Mouse (Mus musculus): ENCODE measurements at regions not wholly inside any gene's neighbourhood (a gene's known extent, or its start where the extent isn't known, plus 50 kb on each side); places are given as distances from the start of the nearest gene placed in this dataset.
A peak's percentile ranks its signal among the peaks of the same experiment; 100 is the strongest.

DNA sequence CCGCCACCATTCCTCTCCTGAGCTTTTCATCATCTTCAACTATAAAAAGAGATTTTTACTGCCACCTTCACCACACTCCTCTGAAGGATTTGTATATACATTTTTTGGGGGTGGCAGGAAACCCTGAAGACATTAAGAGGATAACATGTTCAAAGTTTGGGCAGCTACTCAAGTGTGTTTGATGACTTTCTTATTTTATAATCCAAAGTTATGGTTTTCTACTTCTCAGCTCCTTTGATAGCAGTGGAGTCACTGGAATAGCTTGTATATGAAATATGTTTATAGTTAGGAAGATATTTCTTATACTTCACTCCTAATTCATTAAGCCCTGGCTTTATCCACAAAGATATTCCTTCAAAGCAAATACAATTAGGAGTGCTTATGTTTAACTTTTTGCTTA lies 229.5 kb upstream of the Lcorl start:
- no peak for DNase-seq

GRCm38 (mm10) chr5:46083293-46083692 lies 225.9 kb upstream of the Lcorl start:
- no peak for DNase-seq

DNA sequence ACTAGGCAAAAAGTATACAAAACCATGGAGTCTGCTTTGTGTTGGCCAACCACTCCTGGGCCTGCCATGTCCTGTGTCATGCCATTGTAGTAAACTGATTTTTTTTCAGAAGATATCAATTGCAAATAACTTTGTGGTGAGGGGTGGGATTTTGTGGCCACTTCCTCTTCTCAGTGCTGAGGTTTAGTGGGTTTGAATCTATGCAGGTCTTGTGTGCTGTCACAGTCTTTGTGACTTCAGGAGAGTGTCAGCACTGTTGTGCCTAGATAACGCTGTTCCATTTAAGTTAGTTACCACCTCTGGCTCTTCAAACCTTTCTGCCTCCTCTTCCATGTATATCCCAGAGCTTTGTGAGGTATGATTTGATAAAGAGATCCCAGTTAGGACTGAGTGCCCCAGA lies 216.3 kb upstream of the Lcorl start:
- DNase-seq, result no peak

DNA sequence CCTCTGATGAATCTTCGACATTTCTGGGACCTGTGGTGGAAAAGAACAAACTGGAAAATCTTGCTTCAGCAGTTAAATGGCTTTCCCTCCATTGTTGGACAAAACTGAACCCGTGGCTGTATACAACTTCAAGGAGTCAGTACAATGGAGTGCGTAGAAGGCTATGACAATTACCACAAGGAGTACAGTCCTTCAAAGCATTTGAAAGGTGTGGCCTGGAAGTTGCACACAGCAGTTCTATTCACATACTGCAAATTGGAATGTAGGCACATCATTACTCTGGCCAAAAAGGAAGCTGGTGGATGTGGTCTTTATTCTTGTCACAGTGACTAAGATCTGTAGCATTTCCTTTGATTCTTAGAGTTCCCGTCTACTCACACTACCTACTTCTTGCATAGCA lies 215.7 kb upstream of the Lcorl start:
- DNase-seq, result no peak

DNA sequence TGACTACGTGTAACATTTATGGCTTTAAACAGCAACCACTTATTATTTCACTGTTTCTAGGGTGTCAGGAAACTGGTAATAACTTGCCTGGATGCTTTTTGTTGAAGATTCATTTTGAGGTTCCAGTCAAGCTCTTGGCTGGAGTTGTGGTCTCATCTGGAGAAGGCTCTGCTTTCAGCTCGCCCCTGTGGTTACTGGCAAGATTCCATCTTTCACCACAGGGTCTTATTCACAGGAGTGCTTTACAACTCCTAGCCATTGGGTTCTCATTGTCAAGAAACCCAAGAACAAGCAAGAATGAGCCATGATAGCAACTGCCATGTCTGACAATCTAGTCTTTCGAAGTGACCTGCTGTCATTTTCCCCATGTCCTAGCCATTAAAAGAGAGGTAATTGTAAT lies 202.5 kb upstream of the Lcorl start:
- DNase-seq, result no peak

DNA sequence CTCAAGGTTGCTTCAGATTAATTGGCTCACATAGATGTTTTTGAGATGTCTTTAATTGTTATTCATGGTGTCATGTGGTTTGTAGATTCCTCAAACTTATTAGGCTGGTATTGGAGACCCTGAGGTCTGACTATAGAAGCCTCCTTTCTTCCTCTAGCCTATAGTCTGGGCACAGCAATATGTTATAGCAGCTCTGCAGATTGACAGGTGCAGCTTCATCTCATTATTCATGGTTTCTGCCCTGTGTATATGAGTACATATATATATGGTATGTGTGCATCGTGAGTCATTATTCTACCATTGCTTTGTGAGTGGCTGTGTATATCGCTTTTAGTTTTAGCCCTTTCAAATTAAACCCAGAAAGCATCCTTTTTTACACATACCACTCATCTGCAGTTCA lies 197.4 kb upstream of the Lcorl start:
- no peak for DNase-seq

DNA sequence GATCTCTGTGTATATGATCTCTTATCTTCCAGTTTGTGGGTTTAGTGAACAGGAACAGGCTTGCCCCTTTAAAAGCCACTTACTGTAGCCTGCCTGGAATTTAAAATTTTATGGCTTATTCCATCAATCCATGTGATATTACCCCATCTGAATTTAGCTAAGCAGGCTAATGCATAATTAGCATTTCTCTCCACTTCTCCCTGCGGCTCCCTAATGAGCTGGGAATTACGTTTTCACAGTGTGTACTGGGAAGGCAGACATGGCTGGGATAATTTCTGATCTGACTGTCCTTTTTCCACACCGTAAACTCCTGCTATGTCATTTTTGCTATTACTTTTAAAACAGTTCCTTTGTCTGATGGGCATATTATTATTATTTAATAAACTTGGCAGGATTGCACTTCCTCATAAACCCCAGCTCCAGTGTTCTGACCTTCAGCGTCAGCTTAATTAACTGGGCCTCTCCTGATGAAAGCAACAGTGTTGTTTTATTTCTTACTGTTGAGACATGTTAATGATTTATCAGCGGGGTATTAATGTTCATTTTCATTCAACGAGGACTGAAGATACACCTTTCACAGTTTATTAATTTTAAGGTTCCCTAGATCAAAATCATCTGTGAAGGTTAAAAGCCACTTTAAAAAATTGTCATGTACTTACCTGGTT lies 185.4 kb upstream of the Lcorl start:
- no peak for DNase-seq

GRCm38 (mm10) chr5:46033008-46033676 lies 175.7 kb upstream of the Lcorl start:
- DNase-seq, result no peak

DNA sequence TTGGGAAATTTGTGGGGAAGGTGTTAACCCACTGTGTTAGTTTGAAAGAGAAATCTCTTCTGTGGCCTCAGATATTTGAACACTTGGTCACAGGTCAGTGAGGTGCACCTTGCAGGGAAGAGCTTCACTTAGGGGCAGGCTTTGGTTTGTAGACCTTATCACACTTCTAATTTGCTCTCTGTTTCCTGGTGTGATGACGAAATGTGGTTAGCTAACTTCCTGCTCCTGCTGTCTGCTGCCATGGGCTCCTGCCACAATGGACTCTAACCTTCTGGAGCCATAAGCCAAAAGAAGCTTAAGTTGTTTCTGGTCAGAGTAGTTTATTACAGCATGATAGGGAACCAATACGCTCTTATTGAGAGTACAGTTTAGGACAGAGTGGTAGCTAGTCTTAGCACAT lies 174.8 kb upstream of the Lcorl start:
- no peak for DNase-seq

- no peak for DNase-seq
These were observed 166.7 kb upstream of the Lcorl start for GRCm38 (mm10) chr5:46024138-46024537.

DNA sequence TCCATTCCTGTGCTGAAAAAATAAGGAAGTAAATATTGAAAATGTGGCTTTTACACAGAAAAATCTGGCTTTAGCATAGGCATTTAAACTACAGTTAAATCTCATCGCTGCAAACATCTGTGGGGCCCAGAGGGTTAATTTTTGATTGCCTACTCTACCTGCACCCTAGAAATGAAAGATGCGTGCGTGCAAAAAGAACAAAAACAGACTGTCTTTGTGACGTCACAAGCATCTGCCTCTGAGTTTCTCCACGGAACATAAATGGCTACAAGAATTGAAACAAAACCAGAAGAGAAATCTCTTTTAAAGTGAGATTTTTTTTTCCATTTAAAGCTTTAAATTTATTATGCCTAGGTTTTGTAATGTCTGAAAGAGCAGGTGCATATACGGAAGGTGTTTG lies 166.0 kb upstream of the Lcorl start:
- DNase-seq, result no peak

DNA sequence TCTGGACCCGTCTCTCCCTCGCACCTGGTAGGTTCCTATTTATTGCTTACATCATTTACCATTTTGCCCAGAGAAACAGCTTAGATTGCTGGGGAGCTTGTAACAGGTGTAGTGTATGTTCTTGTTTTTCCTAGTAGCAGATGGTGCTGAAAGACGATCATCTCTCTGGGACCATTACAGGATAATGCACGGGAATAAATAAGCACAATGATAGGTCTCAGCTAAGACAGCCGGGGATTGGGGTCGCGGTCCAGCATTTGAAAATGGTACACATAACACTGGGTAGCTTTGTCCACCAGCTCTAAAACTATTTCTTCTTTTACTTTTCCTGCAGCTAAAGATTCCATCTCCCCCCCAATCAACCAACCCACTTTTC lies 164.6 kb upstream of the Lcorl start:
- no peak for DNase-seq

- DNase-seq, result no peak
These were observed 164.1 kb upstream of the Lcorl start for GRCm38 (mm10) chr5:46021398-46022046.

GRCm38 (mm10) chr5:46020175-46020574 lies 162.8 kb upstream of the Lcorl start:
- no peak for DNase-seq

GRCm38 (mm10) chr5:46007446-46007845 lies 150.0 kb upstream of the Lcorl start:
- no peak for DNase-seq

GRCm38 (mm10) chr5:46006691-46007090 lies 149.3 kb upstream of the Lcorl start:
- DNase-seq, result no peak

GRCm38 (mm10) chr5:46006228-46006627 lies 148.8 kb upstream of the Lcorl start:
- no peak for DNase-seq

GRCm38 (mm10) chr5:46005631-46006030 lies 148.2 kb upstream of the Lcorl start:
- DNase-seq, result no peak

DNA sequence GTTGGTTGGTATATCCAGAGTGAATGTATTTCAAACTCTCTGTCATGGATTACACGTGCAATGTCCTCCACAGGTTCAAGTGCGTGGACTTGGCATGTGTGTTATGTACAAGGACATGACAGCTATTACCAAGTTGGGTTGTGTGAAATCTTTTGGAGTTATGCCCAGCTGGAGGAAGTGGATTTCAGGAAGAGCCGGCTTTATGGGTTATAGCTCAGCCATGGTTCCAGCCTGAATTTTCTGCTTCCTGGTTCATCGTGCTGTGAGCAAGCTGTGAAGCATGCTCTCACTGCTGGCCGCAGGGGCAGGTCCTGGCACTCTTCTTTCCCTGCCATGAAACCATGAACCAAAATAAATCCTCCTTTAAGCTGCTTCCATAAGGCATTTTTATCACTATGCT lies 144.6 kb upstream of the Lcorl start:
- DNase-seq, result no peak

DNA sequence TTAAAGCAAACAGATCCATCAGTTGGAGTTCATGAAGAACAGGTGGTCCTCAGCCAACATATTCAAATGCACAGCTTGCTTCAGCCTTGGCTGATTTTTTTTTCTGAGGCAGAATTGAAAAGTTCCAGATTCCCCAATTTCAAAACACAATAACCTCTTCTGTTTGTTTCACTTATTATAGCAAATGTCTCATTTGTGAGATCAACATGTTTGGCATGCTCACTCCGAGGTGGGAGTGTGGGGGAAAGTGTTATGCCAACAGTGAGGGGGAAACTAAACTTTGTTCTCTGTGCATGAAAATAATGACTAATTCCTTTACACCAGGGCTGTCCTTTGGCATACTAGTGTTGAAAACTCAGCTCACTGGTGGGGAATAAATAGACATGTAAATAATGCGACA lies 100.4 kb upstream of the Lcorl start:
- DNase-seq, result no peak

DNA sequence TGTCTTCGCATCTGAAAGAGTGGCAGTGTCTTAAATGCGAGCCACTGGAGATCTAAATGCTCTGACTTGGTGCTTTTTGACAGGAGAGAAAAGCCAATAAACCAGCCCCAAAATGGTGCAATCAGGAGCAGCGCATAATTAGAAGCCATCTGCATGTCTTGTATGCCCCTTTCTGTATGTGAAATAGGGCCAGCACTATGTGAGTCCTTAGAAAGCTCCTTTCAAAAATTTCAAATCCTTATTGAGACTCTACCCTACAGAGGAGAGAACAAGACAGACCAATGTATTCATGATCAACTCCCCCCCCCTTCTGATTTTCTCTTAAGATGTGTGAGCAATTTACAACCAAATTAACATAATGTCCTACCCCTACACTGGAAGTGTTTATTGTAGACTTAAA lies 86.6 kb upstream of the Lcorl start:
- DNase-seq, result no peak

GRCm38 (mm10) chr5:45932970-45933369 lies 75.6 kb upstream of the Lcorl start:
- DNase-seq, result no peak

DNA sequence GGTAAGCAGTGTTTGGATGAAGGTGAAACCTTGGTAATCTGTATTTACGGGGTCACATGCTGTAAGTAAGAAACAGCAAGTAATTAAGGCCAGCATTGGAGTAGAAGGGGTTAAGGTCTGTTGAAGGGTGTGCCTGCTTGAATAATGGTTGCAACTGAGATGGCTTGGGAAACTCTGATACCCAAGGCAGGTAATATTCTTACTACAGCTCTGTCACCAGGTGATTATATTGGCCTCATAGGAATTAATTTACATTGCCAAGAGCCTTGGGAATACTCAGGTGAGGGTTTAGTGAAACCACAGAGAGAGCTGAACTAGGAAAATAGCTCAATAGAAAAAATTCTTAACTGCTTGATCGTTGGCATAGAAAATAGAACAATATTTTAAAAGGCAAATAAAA lies 73.8 kb upstream of the Lcorl start:
- DNase-seq, result no peak

DNA sequence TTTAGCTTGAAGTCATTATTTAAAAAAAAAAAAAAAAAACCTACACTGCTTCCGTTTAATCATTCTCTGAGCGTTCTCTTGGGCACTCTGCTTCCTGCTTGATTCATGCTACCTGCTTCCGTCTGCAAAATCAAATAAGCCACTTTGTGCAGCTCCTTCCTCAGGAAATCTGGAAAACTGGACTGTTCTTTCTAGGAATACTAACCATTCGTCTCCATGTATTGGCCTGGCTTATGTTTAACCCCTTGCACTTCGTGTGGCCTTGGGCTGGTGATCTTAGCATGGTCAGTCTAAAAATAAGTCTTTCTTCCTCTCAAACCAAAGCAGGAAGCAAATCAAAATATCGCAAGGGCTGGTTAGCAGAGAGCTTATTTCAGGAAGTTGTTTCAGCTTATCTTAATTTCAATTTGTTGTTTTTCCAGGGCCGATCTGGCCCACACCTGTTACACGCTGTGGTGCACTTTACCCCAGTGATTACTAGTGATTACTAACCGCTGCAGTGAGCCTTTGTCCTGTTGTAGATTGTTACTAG lies 68.5 kb upstream of the Lcorl start:
- peak; percentile 5 for DNase-seq
